32 mouse cellular contexts compared by ENCODE assay signal in genomic region chr5:18000185-18000584, GRCm38 (mm10). TPM values are rescaled to one million over a fixed set of nuclear protein-coding genes. Genes with fewer than 3 reads are reported as not detected.
A peak's percentile ranks its signal among the peaks of the same experiment; 100 is the strongest.
DNase-seq lines count a peak whose midpoint lies in the region; ATAC-seq and TF ChIP-seq lines count a peak whose summit lies in the region.
"Had no signal": no experiment of that assay in that cellular context is flagged by ENCODE, and none has a peak within 500 bp of the region (broad histone marks: within the 10 kb centered on the region; RNA-seq: fewer than 3 reads in every experiment).

No protein-coding gene starts in this region.

- H3K36me3 ChIP-seq in heart, adult 2 months (ENCODE audit: control insufficient read depth, insufficient read depth, low read length): peaks cover 15% of the 10 kb centered on the region
- no peaks in the 10 kb centered on the region for H3K36me3 ChIP-seq in heart, embryonic 12.5 days
- H3K36me3 ChIP-seq: forebrain, embryonic 15.5 days; hindbrain, embryonic 15.5 days; intestine, embryonic 15.5 days; limb, embryonic 12.5 days; liver, embryonic 12.5 days; midbrain, embryonic 15.5 days; neural tube, embryonic 13.5 days had no signal

- peak overlapping the region; percentile 58 for H3K27ac ChIP-seq in heart, adult 2 months
- no peak overlapping the region for H3K27ac ChIP-seq in heart, embryonic 12.5 days (ENCODE audit: poor library complexity, severe bottlenecking)
- H3K27ac ChIP-seq: forebrain, embryonic 15.5 days; hindbrain, embryonic 15.5 days; intestine, embryonic 15.5 days; limb, embryonic 12.5 days; liver, embryonic 12.5 days; midbrain, embryonic 15.5 days; neural tube, embryonic 13.5 days had no signal

- no peak overlapping the region for H3K9ac ChIP-seq in heart, adult 2 months (ENCODE audit: low read depth, low read length)
- no peak overlapping the region for H3K9ac ChIP-seq in heart, embryonic 12.5 days
- H3K9ac ChIP-seq: forebrain, embryonic 15.5 days; hindbrain, embryonic 15.5 days; intestine, embryonic 15.5 days; limb, embryonic 12.5 days; liver, embryonic 12.5 days; lung, embryonic 14.5 days; midbrain, embryonic 15.5 days; neural tube, embryonic 13.5 days had no signal

- intact Hi-C loops in heart, adult 2 months (cut with DNase I): loop anchor here (5.0 to 10.0 kb wide), 2 partner anchors 118 to 185 kb away; no protein-coding TSS in a partner anchor

- no peak for ATAC-seq in heart, embryonic 12.5 days (ENCODE audit: insufficient number of reproducible peaks, low FRiP score)
- peak; percentile 73 for ATAC-seq in megakaryocyte, adult 5-6 weeks (ENCODE audit: poor library complexity, severe bottlenecking)
- ATAC-seq: forebrain, embryonic 15.5 days; intestine, embryonic 15.5 days; liver, embryonic 12.5 days; midbrain, embryonic 15.5 days had no signal

- no peak for DNase-seq in heart, adult 2 months
- DNase-seq in A20 (ENCODE audit: low read depth, low spot score) (peak; percentile 55), adipocyte (ENCODE audit: low spot score) (peak; percentile 80)
- DNase-seq in right cerebral cortex, postnatal 10 days (ENCODE audit: low spot score in 2 of 2): no peak
- no peak for DNase-seq in layer of hippocampus, adult 8-10 months (ENCODE audit: low spot score in 2 of 2)
- DNase-seq: B cell, adult 2 months; cerebellum, adult 2 months; cerebellum, postnatal 36 days; gastrocnemius, postnatal 25 days; heart, postnatal 4 days; kidney, adult 9 months; kidney, postnatal 14 days; layer of hippocampus, postnatal 36 days; lung, embryonic 14.5 days; retina, postnatal 1 day had no signal

- WGBS in heart, adult 2 months: 56% methylated on average over 6 of the region's 6 CpGs
- 76% methylated on average over 6 of the region's 6 CpGs for WGBS in heart, embryonic 12.5 days

- no peak for TF ChIP-seq CTCF in heart, adult 2 months (IDR thresholded peaks at IDR 0.05)

- no peak for TF ChIP-seq POLR2A in heart, adult 2 months (IDR thresholded peaks at IDR 0.05; ENCODE audit: insufficient read depth, low read depth, low read length)

- no peaks in the 10 kb centered on the region for H3K9me3 ChIP-seq in heart, embryonic 12.5 days (replicated peaks)
- H3K9me3 ChIP-seq: forebrain, embryonic 15.5 days; hindbrain, embryonic 15.5 days; intestine, embryonic 15.5 days; limb, embryonic 12.5 days; liver, embryonic 12.5 days; midbrain, embryonic 15.5 days; neural tube, embryonic 13.5 days had no signal

- no peak for TF ChIP-seq EP300 in heart, adult 2 months (IDR thresholded peaks at IDR 0.05; ENCODE audit: insufficient read depth, low read depth, low read length)

- no peak overlapping the region for H3K4me3 ChIP-seq in heart, adult 2 months
- H3K4me3 ChIP-seq in heart, embryonic 12.5 days: no peak overlapping the region
- H3K4me3 ChIP-seq: forebrain, embryonic 15.5 days; hindbrain, embryonic 15.5 days; intestine, embryonic 15.5 days; limb, embryonic 12.5 days; liver, embryonic 12.5 days; midbrain, embryonic 15.5 days; myocyte; neural tube, embryonic 13.5 days had no signal

- no peak overlapping the region for H3K4me2 ChIP-seq in heart, embryonic 12.5 days
- H3K4me2 ChIP-seq: forebrain, embryonic 15.5 days; hindbrain, embryonic 15.5 days; intestine, embryonic 15.5 days; limb, embryonic 12.5 days; liver, embryonic 12.5 days; lung, embryonic 14.5 days; midbrain, embryonic 15.5 days; neural tube, embryonic 13.5 days had no signal

- H3K79me2 ChIP-seq in heart, adult 2 months (replicated peaks; ENCODE audit: control insufficient read depth, insufficient read depth, low read length): no peaks in the 10 kb centered on the region

- H3K4me1 ChIP-seq in heart, adult 2 months (ENCODE audit: control insufficient read depth, insufficient read depth, low read length): peaks cover 8% of the 10 kb centered on the region
- H3K4me1 ChIP-seq in heart, embryonic 12.5 days (replicated peaks): no peaks in the 10 kb centered on the region
- H3K4me1 ChIP-seq: forebrain, embryonic 15.5 days; hindbrain, embryonic 15.5 days; intestine, embryonic 15.5 days; limb, embryonic 12.5 days; liver, embryonic 12.5 days; midbrain, embryonic 15.5 days; neural tube, embryonic 13.5 days had no signal

- H3K27me3 ChIP-seq in heart, adult 2 months (ENCODE audit: control insufficient read depth, insufficient read depth, low read length): no peaks in the 10 kb centered on the region
- no peaks in the 10 kb centered on the region for H3K27me3 ChIP-seq in heart, embryonic 12.5 days (replicated peaks)
- H3K27me3 ChIP-seq: forebrain, embryonic 15.5 days; hindbrain, embryonic 15.5 days; intestine, embryonic 15.5 days; limb, embryonic 12.5 days; liver, embryonic 12.5 days; midbrain, embryonic 15.5 days; neural tube, embryonic 13.5 days had no signal

RNA-seq across cellular contexts. Expression of gene Gnat3, which starts 37.8 kb away (rescaled TPM):
- under 1 TPM; 0.70 to 0.76 TPM for total RNA-seq in heart, adult 2 months (2021)
- 0.08 and 0.12 TPM in 2 replicates for polyA plus RNA-seq in heart, adult 2 months (2012; rRNA removed)
- polyA plus RNA-seq in heart, embryonic 12.5 days (2016; fragmentation: Nextera tagmentation; extraction: Ambion mirVana): not detected in 2 replicates
- not detected in 2 replicates for total RNA-seq in megakaryocyte, adult 5-6 weeks (2015)
- not detected in 2 replicates for total RNA-seq in megakaryocyte, adult 5-6 weeks (2017)
- total RNA-seq in layer of hippocampus, adult 8-10 months (2022): not detected
- total RNA-seq: adrenal gland, postnatal 4 days; heart, postnatal 4 days; layer of hippocampus, adult 18-20 months; layer of hippocampus, postnatal 36 days; left cerebral cortex, postnatal 10 days; megakaryocyte-erythroid progenitor cell, adult 5-6 weeks had no signal
- polyA plus RNA-seq: cerebellum, adult 2 months; embryonic facial prominence, embryonic 14.5 days; forebrain, embryonic 15.5 days; hindbrain, embryonic 15.5 days; intestine, embryonic 15.5 days; limb, embryonic 12.5 days; liver, embryonic 12.5 days; lung, embryonic 14.5 days; midbrain, embryonic 15.5 days; myocyte; spleen, adult 2 months; testis, adult 2 months had no signal

Comparison
In these comparisons a context has a peak if more than half of its experiments do, and no peak if none do; other contexts are left out.
1. DNase-seq: peak in A20 (single experiment) and adipocyte (single experiment); none in heart, adult 2 months (0 of 2), right cerebral cortex, postnatal 10 days (0 of 2) and layer of hippocampus, adult 8-10 months (0 of 2).